Mouse (Mus musculus): ENCODE measurements at regions not wholly inside any gene's neighbourhood (a gene's known extent, or its start where the extent isn't known, plus 50 kb on each side); places are given as distances from the start of the nearest gene placed in this dataset.

DNA sequence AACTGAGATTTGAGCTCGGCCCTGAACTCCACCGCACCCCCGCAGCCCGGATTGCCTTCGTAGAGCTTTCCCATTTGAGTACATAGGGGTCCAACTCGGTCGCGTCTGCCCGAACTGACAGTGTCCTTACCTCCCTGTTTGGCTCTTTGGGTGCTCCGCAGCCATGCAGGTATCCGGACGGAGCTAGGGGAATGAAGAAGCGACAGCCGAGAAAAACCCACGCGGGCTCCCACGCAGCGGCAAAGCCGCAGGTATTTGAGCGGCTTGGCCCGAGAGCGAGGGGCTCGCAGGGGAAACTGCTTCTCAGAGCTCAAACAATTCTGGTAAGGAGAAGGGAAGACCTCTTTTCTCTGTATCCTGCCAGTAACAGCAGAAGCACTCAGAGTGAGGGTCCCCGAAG lies 82.5 kb downstream of the Kcnrg start:
- Histone ChIP-seq H3K9ac (replicated peaks; ENCODE audit: low read depth) (no peak overlapping the region), H3K4me1 (ENCODE audit: insufficient read depth, low read depth, low read length) (peaks cover 18% of the 10 kb centered on the region; the same call in 1 of the 2 replicates), H3K36me3 (ENCODE audit: insufficient read depth, low read length) (no peaks in the 10 kb centered on the region), H3K4me3 (ENCODE audit: low read depth, low read length) (0 out of 2 replicates have a peak overlapping the region, but pooled peaks have one; percentile 12), H3K27me3 (replicated peaks; ENCODE audit: insufficient read depth, low read length) (peaks cover 18% of the 10 kb centered on the region), H3K4me2 (replicated peaks; ENCODE audit: low read depth, low read length) (peak overlapping the region; percentile 22), H3K27ac (ENCODE audit: low read length) (no peak overlapping the region), H3K9me3 (ENCODE audit: low read length) (no peaks in the 10 kb centered on the region)
- DNase-seq (ENCODE audit: low spot score): no peak
- TF ChIP-seq EP300 (IDR thresholded peaks at IDR 0.05) (no peak), CTCF (IDR thresholded peaks at IDR 0.05) (no peak)
- 35% methylated on average over 24 of the region's 24 CpGs for WGBS
- no peak for ATAC-seq

DNA sequence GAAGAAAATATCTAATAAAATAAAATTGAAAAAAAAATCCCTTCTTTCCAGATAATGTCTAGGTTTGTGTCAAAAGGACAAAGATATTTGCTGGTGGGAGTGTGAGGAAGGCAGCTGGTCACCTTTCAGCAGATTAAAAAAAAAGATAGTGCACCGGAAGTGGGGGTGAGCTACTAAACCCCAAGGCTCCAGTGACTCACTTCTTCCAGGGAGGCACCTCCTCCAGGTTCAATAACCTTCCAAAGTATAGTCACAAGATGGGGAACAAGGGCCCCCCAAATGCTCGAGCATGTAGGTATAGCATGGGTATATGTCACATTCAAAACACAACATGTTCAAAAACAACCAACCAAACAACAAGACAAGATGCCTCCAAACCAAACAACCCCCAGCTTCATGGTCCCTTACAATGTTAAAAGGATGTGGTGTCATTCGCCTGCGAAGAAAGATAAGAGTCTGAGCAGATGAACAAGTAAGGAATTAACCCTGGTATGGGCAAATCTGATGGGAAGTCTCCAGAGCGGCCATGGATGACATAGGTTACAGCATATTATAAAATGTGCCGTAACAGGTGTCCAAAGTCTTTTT lies 84.6 kb downstream of the Kcnrg start:
- no peaks in the 10 kb centered on the region for H3K36me3 ChIP-seq (ENCODE audit: insufficient read depth, low read length)
- no peak for DNase-seq (ENCODE audit: low spot score)
- 78% methylated on average over 6 of the region's 6 CpGs for WGBS
- no peak overlapping the region for H3K4me3 ChIP-seq (ENCODE audit: low read depth, low read length)
- H3K9me3 ChIP-seq (ENCODE audit: low read length): no peaks in the 10 kb centered on the region
- H3K27me3 ChIP-seq (replicated peaks; ENCODE audit: insufficient read depth, low read length): peaks cover 18% of the 10 kb centered on the region
- TF ChIP-seq CTCF (IDR thresholded peaks at IDR 0.05): no peak
- no peak for TF ChIP-seq EP300 (IDR thresholded peaks at IDR 0.05)
- no peak overlapping the region for H3K4me2 ChIP-seq (replicated peaks; ENCODE audit: low read depth, low read length)
- no peak overlapping the region for H3K27ac ChIP-seq (ENCODE audit: low read length)
- ATAC-seq: no peak
- H3K9ac ChIP-seq (replicated peaks; ENCODE audit: low read depth): no peak overlapping the region
- H3K4me1 ChIP-seq (ENCODE audit: insufficient read depth, low read depth, low read length): peaks cover 13% of the 10 kb centered on the region; the same call in 1 of the 2 replicates

DNA sequence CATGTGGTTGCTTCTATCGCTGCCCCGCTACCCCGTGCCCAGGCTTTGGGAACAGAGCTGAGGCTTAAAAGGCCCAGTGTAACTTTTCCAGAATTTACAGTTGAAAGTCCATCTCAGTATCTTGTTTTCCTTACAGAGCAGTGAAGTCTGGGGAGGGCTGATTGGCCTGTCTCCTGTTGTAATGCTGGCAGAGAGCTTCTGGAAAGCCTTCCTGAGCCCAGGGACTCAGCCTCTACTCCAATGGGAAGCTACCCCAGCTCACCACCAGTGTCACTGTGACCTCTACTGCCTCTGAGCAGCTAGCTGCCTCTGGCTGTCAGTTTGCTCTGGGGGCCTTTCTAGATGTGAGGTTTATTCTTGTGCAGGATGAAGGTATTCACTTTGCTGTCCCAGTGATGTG lies 87.5 kb downstream of the Kcnrg start:
- DNase-seq (ENCODE audit: low spot score) (no peak), ATAC-seq (no peak)
- H3K27ac ChIP-seq (ENCODE audit: low read length): no peak overlapping the region
- no peaks in the 10 kb centered on the region for H3K36me3 ChIP-seq (ENCODE audit: insufficient read depth, low read length)
- H3K9ac ChIP-seq (replicated peaks; ENCODE audit: low read depth): no peak overlapping the region
- WGBS: 86% methylated on average over 3 of the region's 3 CpGs
- H3K9me3 ChIP-seq (ENCODE audit: low read length): no peaks in the 10 kb centered on the region
- TF ChIP-seq CTCF (IDR thresholded peaks at IDR 0.05): no peak
- no peak for TF ChIP-seq EP300 (IDR thresholded peaks at IDR 0.05)
- no peaks in the 10 kb centered on the region for H3K4me1 ChIP-seq (ENCODE audit: insufficient read depth, low read depth, low read length)
- no peak overlapping the region for H3K4me2 ChIP-seq (replicated peaks; ENCODE audit: low read depth, low read length)
- peaks cover 5% of the 10 kb centered on the region for H3K27me3 ChIP-seq (replicated peaks; ENCODE audit: insufficient read depth, low read length)
- no peak overlapping the region for H3K4me3 ChIP-seq (ENCODE audit: low read depth, low read length)

DNA sequence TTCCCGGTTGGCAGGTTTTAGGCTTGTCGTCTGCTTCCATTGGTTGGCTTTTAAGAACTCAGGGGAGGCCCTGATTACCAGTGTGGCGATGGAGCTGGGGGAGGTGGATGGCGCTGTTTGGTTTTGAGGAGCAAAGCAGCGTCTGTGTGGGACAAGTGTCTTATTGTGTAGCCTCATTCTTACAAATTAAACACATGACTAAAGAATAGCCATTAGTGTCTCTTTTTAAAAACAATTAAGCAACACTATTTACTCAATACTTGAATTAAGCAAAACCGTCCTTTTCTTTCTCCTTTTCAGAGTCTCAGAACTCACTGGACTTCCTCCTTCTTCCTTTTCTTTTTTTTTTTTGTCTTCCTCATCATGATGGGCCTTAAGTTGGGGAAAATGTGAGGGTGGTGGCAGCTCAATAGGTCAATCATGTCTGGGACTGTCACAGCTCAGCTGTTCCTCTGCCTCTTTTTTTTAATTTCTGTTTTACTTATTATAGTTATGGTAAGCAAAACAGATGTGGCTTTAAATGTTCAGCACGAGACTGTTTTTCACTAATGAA lies 89.1 kb downstream of the Kcnrg start:
- no peaks in the 10 kb centered on the region for H3K36me3 ChIP-seq (ENCODE audit: insufficient read depth, low read length)
- peak; percentile 42 for DNase-seq (ENCODE audit: low spot score)
- H3K27me3 ChIP-seq (replicated peaks; ENCODE audit: insufficient read depth, low read length): no peaks in the 10 kb centered on the region
- H3K9me3 ChIP-seq (ENCODE audit: low read length): no peaks in the 10 kb centered on the region
- no peak for TF ChIP-seq EP300 (IDR thresholded peaks at IDR 0.05)
- TF ChIP-seq CTCF (IDR thresholded peaks at IDR 0.05): no peak
- no peak for ATAC-seq
- H3K9ac ChIP-seq (replicated peaks; ENCODE audit: low read depth): no peak overlapping the region
- H3K4me1 ChIP-seq (ENCODE audit: insufficient read depth, low read depth, low read length): no peaks in the 10 kb centered on the region
- H3K4me3 ChIP-seq (ENCODE audit: low read depth, low read length): no peak overlapping the region
- H3K4me2 ChIP-seq (replicated peaks; ENCODE audit: low read depth, low read length): no peak overlapping the region
- no peak overlapping the region for H3K27ac ChIP-seq (ENCODE audit: low read length)
- 66% methylated on average over 7 of the region's 7 CpGs for WGBS

DNA sequence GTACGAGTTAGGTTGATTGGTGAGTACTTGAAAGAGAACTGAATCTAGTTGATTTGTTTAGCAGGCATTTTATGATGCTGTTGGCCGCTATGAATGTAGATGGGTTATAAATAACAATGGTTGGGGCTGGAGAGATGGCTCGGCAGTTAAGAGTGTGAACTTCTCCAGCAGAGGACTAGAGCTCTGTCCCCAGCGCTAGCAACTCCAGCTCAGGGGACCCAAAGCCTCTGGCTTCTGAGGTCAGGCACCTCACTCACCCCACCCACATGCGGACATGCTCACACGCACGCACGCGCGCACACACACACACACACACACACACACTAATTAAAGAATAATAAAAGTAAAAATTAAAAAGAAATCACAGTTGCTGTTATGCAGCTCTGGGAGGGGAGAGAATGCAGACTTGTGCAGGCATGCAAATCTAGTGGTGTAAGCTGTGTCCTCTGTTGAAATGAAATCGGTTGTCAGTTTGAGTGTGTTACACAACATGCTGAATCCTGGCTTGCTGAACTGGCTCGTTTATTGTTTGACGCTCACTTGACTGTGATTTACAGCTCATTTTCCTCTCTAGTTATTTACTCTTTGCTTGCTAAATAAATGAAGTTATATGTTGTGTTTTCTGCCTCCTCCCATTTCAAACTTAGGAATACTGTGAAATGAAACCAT lies 89.8 kb downstream of the Kcnrg start:
- H3K4me3 ChIP-seq (ENCODE audit: low read depth, low read length): no peak overlapping the region
- H3K27ac ChIP-seq (ENCODE audit: low read length): no peak overlapping the region
- H3K4me2 ChIP-seq (replicated peaks; ENCODE audit: low read depth, low read length): no peak overlapping the region
- no peak for TF ChIP-seq CTCF (IDR thresholded peaks at IDR 0.05)
- no peak for TF ChIP-seq EP300 (IDR thresholded peaks at IDR 0.05)
- 72% methylated on average over 13 of the region's 13 CpGs for WGBS
- no peaks in the 10 kb centered on the region for H3K9me3 ChIP-seq (ENCODE audit: low read length)
- DNase-seq (ENCODE audit: low spot score): no peak
- no peaks in the 10 kb centered on the region for H3K27me3 ChIP-seq (replicated peaks; ENCODE audit: insufficient read depth, low read length)
- H3K4me1 ChIP-seq (ENCODE audit: insufficient read depth, low read depth, low read length): no peaks in the 10 kb centered on the region
- no peak overlapping the region for H3K9ac ChIP-seq (replicated peaks; ENCODE audit: low read depth)
- no peak for ATAC-seq
- no peaks in the 10 kb centered on the region for H3K36me3 ChIP-seq (ENCODE audit: insufficient read depth, low read length)

DNA sequence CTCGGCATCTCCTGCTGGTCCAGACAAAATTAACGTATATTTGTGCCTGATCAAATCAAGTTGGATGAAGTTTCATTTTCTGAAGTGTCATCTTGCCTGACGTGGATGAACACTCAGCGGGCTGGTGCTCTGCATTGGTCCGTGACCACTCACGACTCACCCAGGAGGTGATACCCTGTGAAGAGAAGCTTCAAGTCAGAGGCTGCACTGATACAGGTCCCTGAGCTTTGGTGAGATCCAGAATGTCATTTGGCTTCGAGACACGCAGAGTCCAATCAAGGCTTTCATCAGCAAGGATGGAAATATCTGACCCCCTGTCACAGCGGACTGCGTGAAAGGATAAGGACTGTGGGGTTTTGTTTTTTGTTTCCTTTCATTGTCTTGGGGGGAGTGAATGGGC lies 90.4 kb downstream of the Kcnrg start:
- ATAC-seq: no peak
- 78% methylated on average over 10 of the region's 10 CpGs for WGBS
- H3K27me3 ChIP-seq (replicated peaks; ENCODE audit: insufficient read depth, low read length): no peaks in the 10 kb centered on the region
- no peak overlapping the region for H3K4me3 ChIP-seq (ENCODE audit: low read depth, low read length)
- no peak overlapping the region for H3K27ac ChIP-seq (ENCODE audit: low read length)
- DNase-seq (ENCODE audit: low spot score): no peak
- no peaks in the 10 kb centered on the region for H3K36me3 ChIP-seq (ENCODE audit: insufficient read depth, low read length)
- no peak overlapping the region for H3K4me2 ChIP-seq (replicated peaks; ENCODE audit: low read depth, low read length)
- TF ChIP-seq CTCF (IDR thresholded peaks at IDR 0.05) (no peak), EP300 (IDR thresholded peaks at IDR 0.05) (no peak)
- H3K4me1 ChIP-seq (ENCODE audit: insufficient read depth, low read depth, low read length): no peaks in the 10 kb centered on the region
- no peaks in the 10 kb centered on the region for H3K9me3 ChIP-seq (ENCODE audit: low read length)
- H3K9ac ChIP-seq (replicated peaks; ENCODE audit: low read depth): no peak overlapping the region
